Mouse (Mus musculus) liver, embryonic 14.5 days (tissue): ENCODE data around the gene Brca2. TPM values are rescaled to one million over a fixed set of nuclear protein-coding genes. Genes with fewer than 3 reads are reported as not detected.
A peak's percentile ranks its signal among the peaks of the same experiment; 100 is the strongest.

Experiments used
- ATAC-seq: fragments of 200-750 bp; cut with Nextera tagmentation; 2 replicates; pipeline ENCODE4 v1.8.0; 2017; ENCODE audit warnings: moderate number of reproducible peaks, mild to moderate bottlenecking, moderate library complexity; ENCODE audit not compliant: insufficient read depth
- DNase-seq, 3 experiments: peaks; one replicate each; pipeline ENCODE4 v3.0.0-alpha.2; 2012 to 2013; ENCODE audit warnings: low read depth in 3 of 3, low spot score in 3 of 3
- H3K27ac ChIP-seq: fragments of 300-500 bp; sonication (generic); 2 replicates; pipeline ENCODE4 v1.5.1; 2014; ENCODE audit warnings: moderate library complexity, mild to moderate bottlenecking, control low read depth, inconsistent platforms
- H3K27me3 ChIP-seq: fragments of 300-500 bp; sonication (generic); 2 replicates; pipeline ENCODE4 v1.6.1; 2014; ENCODE audit warnings: mild to moderate bottlenecking, low read length, moderate library complexity; ENCODE audit not compliant: control insufficient read depth, insufficient read depth
- H3K36me3 ChIP-seq: fragments of 300-500 bp; sonication (generic); replicated peaks from 2 replicates; pipeline ENCODE4 v1.6.1; 2014; ENCODE audit warnings: low read depth; ENCODE audit not compliant: control insufficient read depth, insufficient read depth
- H3K4me1 ChIP-seq, 2 experiments: fragments of 200-500 bp in 1 of 2; fragments of 300-500 bp in 1 of 2; sonication (generic) in 1 of 2; replicated peaks; 2 replicates each; pipeline ENCODE4 v1.6.1; 2012 to 2014; ENCODE audit warnings: antibody characterized with exemption in 1 of 2, inconsistent platforms in 1 of 2, low read length in 1 of 2; ENCODE audit not compliant: control insufficient read depth in 2 of 2, insufficient read depth in 2 of 2
- H3K4me2 ChIP-seq: fragments of 300-500 bp; sonication (generic); 2 replicates; pipeline ENCODE4 v1.6.1; 2014; ENCODE audit warnings: low read depth, mild to moderate bottlenecking, control low read depth, moderate library complexity
- H3K4me3 ChIP-seq, 2 experiments: fragments of 200-500 bp in 1 of 2; fragments of 300-500 bp in 1 of 2; sonication (generic) in 1 of 2; 2 replicates each; pipeline ENCODE4 v1.5.1; 2012 to 2014; ENCODE audit warnings: low read depth in 2 of 2, low read length in 2 of 2, mild to moderate bottlenecking in 2 of 2, control low read depth in 1 of 2, inconsistent platforms in 1 of 2, moderate library complexity in 1 of 2; ENCODE audit not compliant: insufficient read depth in 1 of 2
- H3K9ac ChIP-seq: fragments of 300-500 bp; sonication (generic); replicated peaks from 2 replicates; pipeline ENCODE4 v1.6.1; 2014; ENCODE audit warnings: mild to moderate bottlenecking, control low read depth, moderate library complexity
- H3K9me3 ChIP-seq: fragments of 300-500 bp; sonication (generic); 2 replicates; pipeline ENCODE4 v1.6.1; 2016; ENCODE audit warnings: low read length, mixed read lengths; ENCODE audit not compliant: control insufficient read depth
- CTCF ChIP-seq: IDR thresholded peaks from 2 replicates; pipeline ENCODE4 v1.5.1; 2016; ENCODE audit warnings: antibody characterized with exemption, low read depth, control low read depth
- EP300 ChIP-seq: IDR thresholded peaks from 2 replicates; pipeline ENCODE4 v1.6.1; 2016; ENCODE audit warnings: antibody characterized with exemption, low read depth
- WGBS: fragments of 180-500 bp; shearing (Covaris S2); extraction: QIAGEN DNeasy Blood & Tissue Kit; methylation state at CpG from one replicate; pipeline ENCODE4 v1.1.7; 2014; ENCODE audit not compliant: insufficient replicate concordance; 5-methylcytosine and 5-hydroxymethylcytosine counted together
- polyA plus RNA-seq, 2 experiments: library from polyadenylated mRNA; depleted of rRNA in 1 of 2; stranded (reverse) in 1 of 2; unstranded in 1 of 2; fragments of >200 nt; fragmentation: Nextera tagmentation in 1 of 2; extraction: Ambion mirVana in 1 of 2; gene quantifications; 2 replicates each; pipeline versions ENCODE4 v1.2.1 to v1.2.3; 2012 to 2014

Gene Brca2
- polyA plus RNA-seq, 2 experiments, result 13.0 to 17.3 TPM

- WGBS, result 10% methylated on average over 12 of the region's 12 CpGs
- H3K9ac ChIP-seq, result no peak overlapping the region
- no peak overlapping the region for H3K4me3 ChIP-seq
- no peak overlapping the region for H3K4me2 ChIP-seq
- H3K27ac ChIP-seq, result no peak overlapping the region
- TF ChIP-seq CTCF (no peak), EP300 (no peak)
- H3K27me3 ChIP-seq, result no peaks in the 10 kb centered on the region
- DNase-seq (no peak), ATAC-seq (peak; percentile 51)
- H3K36me3 ChIP-seq, result no peaks in the 10 kb centered on the region
- H3K9me3 ChIP-seq, result no peaks in the 10 kb centered on the region
- H3K4me1 ChIP-seq, result no peaks in the 10 kb centered on the region
These were observed 89.3 kb downstream of the Brca2 start for GRCm38 (mm10) chr5:150611697-150612096.

- ATAC-seq (no peak), DNase-seq (no peak)
- Histone ChIP-seq H3K27ac (no peak overlapping the region), H3K27me3 (no peaks in the 10 kb centered on the region), H3K4me2 (no peak overlapping the region), H3K4me1 (no peaks in the 10 kb centered on the region), H3K9ac (no peak overlapping the region), H3K4me3 (no peak overlapping the region), H3K36me3 (no peaks in the 10 kb centered on the region), H3K9me3 (no peaks in the 10 kb centered on the region)
- 70% methylated on average over 2 of the region's 2 CpGs for WGBS
- TF ChIP-seq CTCF, result no peak
- no peak for TF ChIP-seq EP300
These were observed 91.6 kb downstream of the Brca2 start for GRCm38 (mm10) chr5:150614054-150614453.

- no peaks in the 10 kb centered on the region for H3K36me3 ChIP-seq
- WGBS, result 83% methylated on average over 2 of the region's 2 CpGs
- no peak overlapping the region for H3K4me2 ChIP-seq
- no peak for TF ChIP-seq CTCF
- TF ChIP-seq EP300, result no peak
- H3K9me3 ChIP-seq, result no peaks in the 10 kb centered on the region
- no peak overlapping the region for H3K9ac ChIP-seq
- no peak overlapping the region for H3K27ac ChIP-seq
- H3K4me1 ChIP-seq, result no peaks in the 10 kb centered on the region
- DNase-seq (no peak), ATAC-seq (no peak)
- H3K27me3 ChIP-seq, result no peaks in the 10 kb centered on the region
- H3K4me3 ChIP-seq, result no peak overlapping the region
These were observed 93.8 kb downstream of the Brca2 start for GRCm38 (mm10) chr5:150616216-150616615.

- no peaks in the 10 kb centered on the region for H3K4me1 ChIP-seq
- no peak overlapping the region for H3K9ac ChIP-seq
- H3K4me3 ChIP-seq, result no peak overlapping the region
- no peaks in the 10 kb centered on the region for H3K36me3 ChIP-seq
- H3K27ac ChIP-seq, result no peak overlapping the region
- DNase-seq, result no peak
- no peaks in the 10 kb centered on the region for H3K9me3 ChIP-seq
- H3K4me2 ChIP-seq, result no peak overlapping the region
- no peaks in the 10 kb centered on the region for H3K27me3 ChIP-seq
- 53% methylated on average over 3 of the region's 3 CpGs for WGBS
- no peak for ATAC-seq
- TF ChIP-seq CTCF, result no peak
- TF ChIP-seq EP300, result no peak
These were observed 94.3 kb downstream of the Brca2 start for GRCm38 (mm10) chr5:150616731-150617130.

- Histone ChIP-seq H3K27ac (no peak overlapping the region), H3K4me2 (no peak overlapping the region), H3K36me3 (no peaks in the 10 kb centered on the region), H3K4me3 (no peak overlapping the region), H3K9ac (no peak overlapping the region), H3K27me3 (no peaks in the 10 kb centered on the region), H3K9me3 (no peaks in the 10 kb centered on the region), H3K4me1 (0 out of 4 replicates have a peak, but pooled peaks cover 0 to 4% of the 10 kb centered on the region in 2 experiments)
- ATAC-seq, result no peak
- no peak for DNase-seq
- WGBS, result 77% methylated on average over 10 of the region's 10 CpGs
- no peak for TF ChIP-seq CTCF
- no peak for TF ChIP-seq EP300
These were observed 96.3 kb downstream of the Brca2 start for GRCm38 (mm10) chr5:150618599-150619355.

Other genes starting within 250 kb of the Brca2 start
- gene Zar1l, start 4.5 kb upstream of the Brca2 start, polyA plus RNA-seq (2012; rRNA removed), result not detected in 2 replicates
- gene Zar1l, start 4.5 kb upstream of the Brca2 start, polyA plus RNA-seq (2014; fragmentation: Nextera tagmentation; extraction: Ambion mirVana), result not detected in 2 replicates
- 7.3 and 8.4 TPM in 2 replicates for gene N4bp2l1, start 74.6 kb downstream of the Brca2 start, polyA plus RNA-seq (2012; rRNA removed)
- gene N4bp2l1, start 74.6 kb downstream of the Brca2 start, polyA plus RNA-seq (2014; fragmentation: Nextera tagmentation; extraction: Ambion mirVana), result 8.3 and 9.4 TPM in 2 replicates
- gene N4bp2l2, start 143.6 kb downstream of the Brca2 start, polyA plus RNA-seq (2012; rRNA removed), result 6.3 and 12.3 TPM in 2 replicates
- 21.8 and 25.1 TPM in 2 replicates for gene N4bp2l2, start 143.6 kb downstream of the Brca2 start, polyA plus RNA-seq (2014; fragmentation: Nextera tagmentation; extraction: Ambion mirVana)
- gene Pds5b, start 151.1 kb downstream of the Brca2 start, polyA plus RNA-seq (2012; rRNA removed), result 5.2 and 7.0 TPM in 2 replicates
- gene Pds5b, start 151.1 kb downstream of the Brca2 start, polyA plus RNA-seq (2014; fragmentation: Nextera tagmentation; extraction: Ambion mirVana), result 10.8 and 11.0 TPM in 2 replicates